Mouse (Mus musculus): ENCODE data around the gene Ankrd40. TPM values are rescaled to one million over a fixed set of nuclear protein-coding genes. Genes with fewer than 3 reads are reported as not detected.

Gene Ankrd40
- polyA plus RNA-seq, 1 experiment from 2014 or later, result 20.6 TPM

- H3K27ac ChIP-seq (ENCODE audit: low read depth, low read length), result no peak overlapping the region
- 78% methylated on average over 9 of the region's 9 CpGs for WGBS
- ATAC-seq (ENCODE audit: low FRiP score, low TSS enrichment), result no peak
- no peaks in the 10 kb centered on the region for H3K9me3 ChIP-seq (ENCODE audit: control insufficient read depth, low read length)
- H3K27me3 ChIP-seq (ENCODE audit: control insufficient read depth, insufficient read depth, low read length), result no peaks in the 10 kb centered on the region
- no peak overlapping the region for H3K9ac ChIP-seq (ENCODE audit: low read depth, low read length)
- H3K36me3 ChIP-seq (ENCODE audit: control insufficient read depth, insufficient read depth, low read length), result peaks cover 94% of the 10 kb centered on the region
- no peak overlapping the region for H3K4me3 ChIP-seq (ENCODE audit: low read length)
- H3K4me2 ChIP-seq (replicated peaks; ENCODE audit: low read depth, low read length), result no peak overlapping the region
- H3K4me1 ChIP-seq (ENCODE audit: control insufficient read depth, insufficient read depth, low read length), result no peaks in the 10 kb centered on the region
These were observed 32.6 kb upstream of the Ankrd40 start for GRCm38 (mm10) chr11:94294996-94295845.

GRCm38 (mm10) chr11:94312733-94313132 lies 15.1 kb upstream of the Ankrd40 start:
- 91% methylated on average over 1 of the region's 1 CpGs for WGBS
- H3K27me3 ChIP-seq (ENCODE audit: control insufficient read depth, insufficient read depth, low read length), result no peaks in the 10 kb centered on the region
- no peak overlapping the region for H3K4me2 ChIP-seq (replicated peaks; ENCODE audit: low read depth, low read length)
- no peak for ATAC-seq (ENCODE audit: low FRiP score, low TSS enrichment)
- no peak overlapping the region for H3K4me3 ChIP-seq (ENCODE audit: low read length)
- no peak overlapping the region for H3K9ac ChIP-seq (ENCODE audit: low read depth, low read length)
- H3K36me3 ChIP-seq (ENCODE audit: control insufficient read depth, insufficient read depth, low read length), result peaks cover 12% of the 10 kb centered on the region; the same call in 1 of the 2 replicates
- peaks cover 35% of the 10 kb centered on the region for H3K4me1 ChIP-seq (ENCODE audit: control insufficient read depth, insufficient read depth, low read length)
- no peak overlapping the region for H3K27ac ChIP-seq (ENCODE audit: low read depth, low read length)
- no peaks in the 10 kb centered on the region for H3K9me3 ChIP-seq (ENCODE audit: control insufficient read depth, low read length)

GRCm38 (mm10) chr11:94314098-94314652 lies 13.6 kb upstream of the Ankrd40 start:
- Histone ChIP-seq H3K27me3 (ENCODE audit: control insufficient read depth, insufficient read depth, low read length) (no peaks in the 10 kb centered on the region), H3K4me3 (ENCODE audit: low read length) (no peak overlapping the region), H3K4me1 (ENCODE audit: control insufficient read depth, insufficient read depth, low read length) (peaks cover 36% of the 10 kb centered on the region), H3K4me2 (replicated peaks; ENCODE audit: low read depth, low read length) (no peak overlapping the region), H3K36me3 (ENCODE audit: control insufficient read depth, insufficient read depth, low read length) (peaks cover under 1% of the 10 kb centered on the region; the same call in 1 of the 2 replicates), H3K27ac (ENCODE audit: low read depth, low read length) (no peak overlapping the region), H3K9ac (ENCODE audit: low read depth, low read length) (no peak overlapping the region), H3K9me3 (ENCODE audit: control insufficient read depth, low read length) (no peaks in the 10 kb centered on the region)
- WGBS, result 62% methylated on average over 2 of the region's 2 CpGs
- ATAC-seq (ENCODE audit: low FRiP score, low TSS enrichment), result no peak

GRCm38 (mm10) chr11:94315308-94315707 lies 12.5 kb upstream of the Ankrd40 start:
- Histone ChIP-seq H3K4me2 (replicated peaks; ENCODE audit: low read depth, low read length) (no peak overlapping the region), H3K27ac (ENCODE audit: low read depth, low read length) (no peak overlapping the region), H3K9ac (ENCODE audit: low read depth, low read length) (no peak overlapping the region), H3K9me3 (ENCODE audit: control insufficient read depth, low read length) (no peaks in the 10 kb centered on the region), H3K27me3 (ENCODE audit: control insufficient read depth, insufficient read depth, low read length) (no peaks in the 10 kb centered on the region), H3K4me3 (ENCODE audit: low read length) (no peak overlapping the region), H3K4me1 (ENCODE audit: control insufficient read depth, insufficient read depth, low read length) (peaks cover 39% of the 10 kb centered on the region), H3K36me3 (ENCODE audit: control insufficient read depth, insufficient read depth, low read length) (no peaks in the 10 kb centered on the region; the same call in 1 of the 2 replicates)
- ATAC-seq (ENCODE audit: low FRiP score, low TSS enrichment), result no peak
- 59% methylated on average over 1 of the region's 1 CpGs for WGBS

- H3K4me1 ChIP-seq (ENCODE audit: control insufficient read depth, insufficient read depth, low read length), result peaks cover 40% of the 10 kb centered on the region
- no peak for ATAC-seq (ENCODE audit: low FRiP score, low TSS enrichment)
- 75% methylated on average over 2 of the region's 2 CpGs for WGBS
These were observed 11.3 kb upstream of the Ankrd40 start for GRCm38 (mm10) chr11:94316528-94316927.

GRCm38 (mm10) chr11:94317014-94317413 lies 10.8 kb upstream of the Ankrd40 start:
- H3K27ac ChIP-seq (ENCODE audit: low read depth, low read length), result no peak overlapping the region

More at GRCm38 (mm10) chr11:94316528-94316927, 11.3 kb upstream of the Ankrd40 start:
- Histone ChIP-seq H3K4me2 (replicated peaks; ENCODE audit: low read depth, low read length) (0 out of 2 replicates have a peak overlapping the region, but pooled peaks have one; percentile 3), H3K9me3 (ENCODE audit: control insufficient read depth, low read length) (no peaks in the 10 kb centered on the region), H3K27me3 (ENCODE audit: control insufficient read depth, insufficient read depth, low read length) (no peaks in the 10 kb centered on the region), H3K4me3 (ENCODE audit: low read length) (no peak overlapping the region), H3K36me3 (ENCODE audit: control insufficient read depth, insufficient read depth, low read length) (no peaks in the 10 kb centered on the region; the same call in 1 of the 2 replicates), H3K9ac (ENCODE audit: low read depth, low read length) (no peak overlapping the region), H3K27ac (ENCODE audit: low read depth, low read length) (no peak overlapping the region)

GRCm38 (mm10) chr11:94317515-94317914 lies 10.3 kb upstream of the Ankrd40 start:
- peaks cover 40% of the 10 kb centered on the region for H3K4me1 ChIP-seq (ENCODE audit: control insufficient read depth, insufficient read depth, low read length)
- H3K27ac ChIP-seq (ENCODE audit: low read depth, low read length), result no peak overlapping the region
- H3K36me3 ChIP-seq (ENCODE audit: control insufficient read depth, insufficient read depth, low read length), result no peaks in the 10 kb centered on the region; the same call in 1 of the 2 replicates
- H3K9me3 ChIP-seq (ENCODE audit: control insufficient read depth, low read length), result no peaks in the 10 kb centered on the region
- no peaks in the 10 kb centered on the region for H3K27me3 ChIP-seq (ENCODE audit: control insufficient read depth, insufficient read depth, low read length)
- no peak overlapping the region for H3K4me2 ChIP-seq (replicated peaks; ENCODE audit: low read depth, low read length)
- no peak for ATAC-seq (ENCODE audit: low FRiP score, low TSS enrichment)
- H3K4me3 ChIP-seq (ENCODE audit: low read length), result no peak overlapping the region
- no peak overlapping the region for H3K9ac ChIP-seq (ENCODE audit: low read depth, low read length)
- 51% methylated on average over 4 of the region's 4 CpGs for WGBS

More at GRCm38 (mm10) chr11:94317014-94317413, 10.8 kb upstream of the Ankrd40 start:
- Histone ChIP-seq H3K9ac (ENCODE audit: low read depth, low read length) (no peak overlapping the region), H3K9me3 (ENCODE audit: control insufficient read depth, low read length) (no peaks in the 10 kb centered on the region), H3K36me3 (ENCODE audit: control insufficient read depth, insufficient read depth, low read length) (no peaks in the 10 kb centered on the region; the same call in 1 of the 2 replicates), H3K4me1 (ENCODE audit: control insufficient read depth, insufficient read depth, low read length) (peaks cover 40% of the 10 kb centered on the region), H3K4me2 (replicated peaks; ENCODE audit: low read depth, low read length) (no peak overlapping the region), H3K27me3 (ENCODE audit: control insufficient read depth, insufficient read depth, low read length) (no peaks in the 10 kb centered on the region), H3K4me3 (ENCODE audit: low read length) (no peak overlapping the region)
- ATAC-seq (ENCODE audit: low FRiP score, low TSS enrichment), result no peak
- 68% methylated on average over 1 of the region's 1 CpGs for WGBS

- ATAC-seq (ENCODE audit: low FRiP score, low TSS enrichment), result no peak
- H3K9me3 ChIP-seq (ENCODE audit: control insufficient read depth, low read length), result no peaks in the 10 kb centered on the region
- H3K4me1 ChIP-seq (ENCODE audit: control insufficient read depth, insufficient read depth, low read length), result peaks cover 38% of the 10 kb centered on the region
- no peak overlapping the region for H3K27ac ChIP-seq (ENCODE audit: low read depth, low read length)
- H3K4me2 ChIP-seq (replicated peaks; ENCODE audit: low read depth, low read length), result no peak overlapping the region
- no peak overlapping the region for H3K9ac ChIP-seq (ENCODE audit: low read depth, low read length)
- no peaks in the 10 kb centered on the region; the same call in 1 of the 2 replicates for H3K36me3 ChIP-seq (ENCODE audit: control insufficient read depth, insufficient read depth, low read length)
- WGBS, result 86% methylated on average over 5 of the region's 5 CpGs
- no peaks in the 10 kb centered on the region for H3K27me3 ChIP-seq (ENCODE audit: control insufficient read depth, insufficient read depth, low read length)
- H3K4me3 ChIP-seq (ENCODE audit: low read length), result no peak overlapping the region
These were observed 9.7 kb upstream of the Ankrd40 start for GRCm38 (mm10) chr11:94318056-94318455.

All from kidney, embryonic 14.5 days (tissue).